In genomic region chr2:167062497-167062911, GRCm38 (mm10) we compare ENCODE assay signal across 8 mouse cellular contexts. TPM values are rescaled to one million over a fixed set of nuclear protein-coding genes. Genes with fewer than 3 reads are reported as not detected.
DNase-seq lines count a peak whose midpoint lies in the region; ATAC-seq and TF ChIP-seq lines count a peak whose summit lies in the region.

No protein-coding gene starts in this region.

- H3K27ac ChIP-seq in CH12.LX (ENCODE audit: insufficient read depth, low read depth), result peak overlapping the region; percentile 51
- peak overlapping the region; percentile 88 for H3K27ac ChIP-seq in forebrain, embryonic 13.5 days
- peak overlapping the region; percentile 97 for H3K27ac ChIP-seq in lung, embryonic 15.5 days
- H3K27ac ChIP-seq in olfactory bulb, adult 2 months (ENCODE audit: insufficient read depth, low read depth, low read length), result no peak overlapping the region

- H3K27me3 ChIP-seq in CH12.LX (replicated peaks), result no peaks in the 10 kb centered on the region
- H3K27me3 ChIP-seq in forebrain, embryonic 13.5 days, result no peaks in the 10 kb centered on the region
- no peaks in the 10 kb centered on the region for H3K27me3 ChIP-seq in lung, embryonic 15.5 days

- peak overlapping the region; percentile 82 to 91 (median 86) for H3K4me3 ChIP-seq in CH12.LX (replicated peaks in 1 of 3; ENCODE audit: low read depth in 2 of 3, low read length in 2 of 3, poor library complexity in 1 of 3)
- H3K4me3 ChIP-seq in forebrain, embryonic 13.5 days, result peak overlapping the region; percentile 84
- peak overlapping the region; percentile 85 for H3K4me3 ChIP-seq in lung, embryonic 15.5 days
- peak overlapping the region; percentile 57 for H3K4me3 ChIP-seq in olfactory bulb, adult 2 months (ENCODE audit: insufficient read depth, low read depth, low read length)

- WGBS in forebrain, embryonic 13.5 days, result under 1% methylated on average over 47 of the region's 60 CpGs
- under 1% methylated on average over 59 of the region's 60 CpGs for WGBS in large intestine, adult 2 months
- 0% methylated on average over 40 of the region's 60 CpGs for WGBS in lung, embryonic 15.5 days
- 1% methylated on average over 58 of the region's 60 CpGs for WGBS in olfactory bulb, adult 2 months

- no peak for TF ChIP-seq CTCF in CH12.LX (conservative IDR thresholded peaks at IDR 0.05 in 1 of 2, IDR thresholded peaks at IDR 0.05 in 1 of 2; ENCODE audit: low read depth in 2 of 2, low read length in 2 of 2)
- no peak for TF ChIP-seq CTCF in olfactory bulb, adult 2 months (IDR thresholded peaks at IDR 0.05; ENCODE audit: insufficient read depth, low read depth, low read length)

- dilution Hi-C loops in CH12.LX (cut with MboI; ENCODE audit: extremely low pct_ligation_motif_present, extremely low pct_unique_long_range_greater_than_20kb, low sequenced_read_pairs), result no loop called here

- intact Hi-C loops in heart, postnatal 10 days (cut with DNase I), result no loop called here

- no peak; the same call in 1 of the 2 replicates for TF ChIP-seq POLR2A in CH12.LX (IDR thresholded peaks at IDR 0.05; ENCODE audit: low read depth, low read length)
- peak; percentile 59; the same call in 1 of the 2 replicates for TF ChIP-seq POLR2A in olfactory bulb, adult 2 months (IDR thresholded peaks at IDR 0.05; ENCODE audit: insufficient read depth, low read depth, low read length)

- H3K4me2 ChIP-seq in CH12.LX (ENCODE audit: insufficient read depth, low read depth, poor library complexity, severe bottlenecking), result no peak overlapping the region
- H3K4me2 ChIP-seq in forebrain, embryonic 13.5 days, result peak overlapping the region; percentile 79
- H3K4me2 ChIP-seq in lung, embryonic 15.5 days, result peak overlapping the region; percentile 62

- no peak for TF ChIP-seq EP300 in CH12.LX (IDR thresholded peaks at IDR 0.05; ENCODE audit: low read length)

- peaks cover 29% of the 10 kb centered on the region for H3K79me2 ChIP-seq in CH12.LX (replicated peaks; ENCODE audit: control insufficient read depth, extremely low read depth, insufficient read depth, poor library complexity, severe bottlenecking)

- peaks cover 23 to 40% of the 10 kb centered on the region in 2 experiments for H3K36me3 ChIP-seq in CH12.LX (replicated peaks in 1 of 2; ENCODE audit: control insufficient read depth in 1 of 2, insufficient read depth in 1 of 2, low read length in 1 of 2)
- H3K36me3 ChIP-seq in forebrain, embryonic 13.5 days (ENCODE audit: poor library complexity, severe bottlenecking), result peaks cover 44% of the 10 kb centered on the region
- peaks cover 26% of the 10 kb centered on the region for H3K36me3 ChIP-seq in lung, embryonic 15.5 days

- H3K9ac ChIP-seq in CH12.LX (ENCODE audit: insufficient read depth, low read depth), result peak overlapping the region; percentile 82
- H3K9ac ChIP-seq in forebrain, embryonic 13.5 days, result peak overlapping the region; percentile 89
- H3K9ac ChIP-seq in lung, embryonic 15.5 days, result peak overlapping the region; percentile 91

- peak; percentile 93 for DNase-seq in CH12.LX (ENCODE audit: extremely low read depth)
- peak; percentile 95 for DNase-seq in c-Kit-positive CD71-positive TER-119-negative erythroid progenitor cells, embryonic 14.5 days (ENCODE audit: low read depth)
- peak; percentile 93 to 96 for DNase-seq in heart, postnatal 10 days
- DNase-seq in large intestine, adult 2 months (ENCODE audit: low read depth, low spot score), result peak; percentile 88
- peak; percentile 93 for DNase-seq in thymus, adult 18-20 months

- peak; percentile 89 for ATAC-seq in forebrain, embryonic 13.5 days
- peak; percentile 94 for ATAC-seq in lung, embryonic 15.5 days (ENCODE audit: borderline replicate concordance, extremely low read depth, low FRiP score, low TSS enrichment)

- no peaks in the 10 kb centered on the region for H3K9me3 ChIP-seq in CH12.LX (replicated peaks; ENCODE audit: low read length)
- no peaks in the 10 kb centered on the region for H3K9me3 ChIP-seq in forebrain, embryonic 13.5 days (replicated peaks)
- H3K9me3 ChIP-seq in lung, embryonic 15.5 days, result no peaks in the 10 kb centered on the region

- TF ChIP-seq RAD21 in CH12.LX (IDR thresholded peaks at IDR 0.05; ENCODE audit: low read depth, low read length), result no peak

- in situ Hi-C loops in CH12.LX (cut with MboI; ENCODE audit: low pct_ligation_motif_present, low pct_unique_long_range_greater_than_20kb, low sequenced_read_pairs), result loop anchor here (10.0 kb wide), 2 partner anchors 362 to 422 kb away; partner anchors contain the start of gene Slc9a8

- H3K4me1 ChIP-seq in CH12.LX (ENCODE audit: control insufficient read depth in 1 of 2, insufficient read depth in 2 of 2), result peaks cover 2 to 45% of the 10 kb centered on the region in 2 experiments; a peak in 2 of 4 replicates
- H3K4me1 ChIP-seq in forebrain, embryonic 13.5 days, result peaks cover 42% of the 10 kb centered on the region
- H3K4me1 ChIP-seq in lung, embryonic 15.5 days, result peaks cover 24% of the 10 kb centered on the region
- H3K4me1 ChIP-seq in olfactory bulb, adult 2 months (ENCODE audit: control insufficient read depth, insufficient read depth, low read length), result peaks cover 18% of the 10 kb centered on the region

TF ChIP-seq in CH12.LX, 34 proteins besides CTCF, POLR2A, EP300 and RAD21:
- TF ChIP-seq NELFE (IDR thresholded peaks at IDR 0.05; ENCODE audit: low read depth, low read length) (0 out of 2 replicates have a peak, but pooled peaks have one; percentile 47), TCF12 (IDR thresholded peaks at IDR 0.05; ENCODE audit: low read depth, low read length) (peak; percentile 52; the same call in 1 of the 2 replicates), PAX5 (IDR thresholded peaks at IDR 0.05; ENCODE audit: low read length) (no peak), IRF4 (IDR thresholded peaks at IDR 0.05; ENCODE audit: low read depth, low read length) (peak; percentile 80), MXI1 (IDR thresholded peaks at IDR 0.05; ENCODE audit: low read depth, low read length) (peak; percentile 71; the same call in 1 of the 2 replicates), MAFK (IDR thresholded peaks at IDR 0.05; ENCODE audit: insufficient replicate concordance, low read length) (no peak), MAZ (IDR thresholded peaks at IDR 0.05; ENCODE audit: low read depth, low read length) (0 out of 2 replicates have a peak, but pooled peaks have one; percentile 29)

RNA-seq across cellular contexts. Expression of gene Znfx1, which starts 0.3 kb away (rescaled TPM):
- total RNA-seq in CH12.LX (2012; rRNA removed) (8.1 and 9.0 TPM in 2 replicates), CH12.LX (2014; rRNA removed) (4.1 and 5.1 TPM in 2 replicates)
- 7.7 and 9.0 TPM in 2 replicates for polyA plus RNA-seq in CH12.LX (2012; ENCODE audit: insufficient read length, low read depth)
- 5.6 and 6.2 TPM in 2 replicates for polyA plus RNA-seq in forebrain, embryonic 13.5 days (2015; fragmentation: Nextera tagmentation; extraction: Ambion mirVana)
- total RNA-seq in heart, postnatal 10 days (2021), result 10 to 100 TPM; 29.0 to 31.3 TPM
- 28.5 and 40.7 TPM in 2 replicates for polyA plus RNA-seq in large intestine, adult 2 months (2012; rRNA removed)
- polyA plus RNA-seq in lung, embryonic 15.5 days (2015; fragmentation: Nextera tagmentation; extraction: Ambion mirVana), result 6.8 and 7.6 TPM in 2 replicates
- not detected in 2 replicates for polyA plus RNA-seq in olfactory bulb, adult 2 months (2012; ENCODE audit: insufficient read depth, insufficient read length, low replicate concordance, missing spikeins)

RNA-seq across cellular contexts. Expression of gene Ddx27, which starts 47.5 kb away (rescaled TPM):
- total RNA-seq in CH12.LX (2012; rRNA removed) (157 and 186 TPM in 2 replicates), CH12.LX (2014; rRNA removed) (137 and 139 TPM in 2 replicates)
- 224 and 228 TPM in 2 replicates for polyA plus RNA-seq in CH12.LX (2012; ENCODE audit: insufficient read length, low read depth)
- polyA plus RNA-seq in forebrain, embryonic 13.5 days (2015; fragmentation: Nextera tagmentation; extraction: Ambion mirVana), result 46.7 and 50.0 TPM in 2 replicates
- 10 to 100 TPM; 17.5 to 18.3 TPM for total RNA-seq in heart, postnatal 10 days (2021)
- 14.1 and 19.7 TPM in 2 replicates for polyA plus RNA-seq in large intestine, adult 2 months (2012; rRNA removed)
- polyA plus RNA-seq in lung, embryonic 15.5 days (2015; fragmentation: Nextera tagmentation; extraction: Ambion mirVana), result 45.2 and 49.2 TPM in 2 replicates
- not detected in 2 replicates for polyA plus RNA-seq in olfactory bulb, adult 2 months (2012; ENCODE audit: insufficient read depth, insufficient read length, low replicate concordance, missing spikeins)
